Comparison of ENCODE assay signal across 21 mouse cellular contexts in genomic region chr1:126511835-126512445, GRCm38 (mm10).
DNase-seq lines count a peak whose midpoint lies in the region; ATAC-seq and TF ChIP-seq lines count a peak whose summit lies in the region.
"Had no signal": no experiment of that assay in that cellular context is flagged by ENCODE, and none has a peak within 500 bp of the region (broad histone marks: within the 10 kb centered on the region; RNA-seq: fewer than 3 reads in every experiment).

No protein-coding gene starts in this region.

- no peak for TF ChIP-seq CTCF in kidney, postnatal 0 days (IDR thresholded peaks at IDR 0.05; ENCODE audit: low read depth)

- no peak overlapping the region for H3K4me2 ChIP-seq in kidney, embryonic 15.5 days
- no peak overlapping the region for H3K4me2 ChIP-seq in kidney, postnatal 0 days (ENCODE audit: low read length)
- H3K4me2 ChIP-seq: forebrain, embryonic 13.5 days; heart, embryonic 15.5 days; intestine, embryonic 15.5 days; liver, embryonic 11.5 days; lung, embryonic 14.5 days; midbrain, embryonic 15.5 days had no signal

- H3K36me3 ChIP-seq in kidney, embryonic 15.5 days = no peaks in the 10 kb centered on the region
- H3K36me3 ChIP-seq in kidney, postnatal 0 days (ENCODE audit: insufficient read depth, low read length) = no peaks in the 10 kb centered on the region
- H3K36me3 ChIP-seq: heart, embryonic 15.5 days; hindbrain, embryonic 10.5 days; intestine, embryonic 15.5 days; midbrain, embryonic 15.5 days had no signal

- no peak overlapping the region for H3K9ac ChIP-seq in kidney, embryonic 15.5 days
- H3K9ac ChIP-seq in kidney, postnatal 0 days (ENCODE audit: low read depth, low read length) = no peak overlapping the region
- H3K9ac ChIP-seq: forebrain, embryonic 13.5 days; heart, embryonic 15.5 days; intestine, embryonic 15.5 days; lung, embryonic 14.5 days; midbrain, embryonic 15.5 days had no signal

- peak overlapping the region; percentile 83 for H3K27ac ChIP-seq in kidney, embryonic 15.5 days
- H3K27ac ChIP-seq in kidney, postnatal 0 days = peak overlapping the region; percentile 70
- H3K27ac ChIP-seq: forebrain, embryonic 13.5 days; heart, embryonic 15.5 days; hindbrain, embryonic 10.5 days; intestine, embryonic 15.5 days; macrophage; midbrain, embryonic 15.5 days had no signal

- peak; percentile 73 for ATAC-seq in kidney, embryonic 15.5 days (replicated peaks; ENCODE audit: low FRiP score)
- ATAC-seq in kidney, postnatal 0 days (replicated peaks; ENCODE audit: low FRiP score, low read depth) = no peak
- ATAC-seq: activated CD4-positive, CD25-positive, alpha-beta regulatory T cell, adult 4 months; forebrain, embryonic 13.5 days; intestine, embryonic 15.5 days; midbrain, embryonic 15.5 days had no signal

- peaks cover 13% of the 10 kb centered on the region for H3K4me1 ChIP-seq in kidney, embryonic 15.5 days
- 0 out of 2 replicates have a peak, but pooled peaks cover 10% of the 10 kb centered on the region for H3K4me1 ChIP-seq in kidney, postnatal 0 days (replicated peaks; ENCODE audit: insufficient read depth, low read length)
- H3K4me1 ChIP-seq: forebrain, embryonic 13.5 days; heart, embryonic 15.5 days; midbrain, embryonic 15.5 days had no signal

- no peak for DNase-seq in kidney, postnatal 14 days
- DNase-seq in embryo, embryonic 9.5 days (ENCODE audit: extremely low spot score) = peak; percentile 33
- peak; percentile 59 for DNase-seq in kidney, postnatal 0 days (ENCODE audit: low spot score)
- DNase-seq in yolk sac, embryonic 10.5 days (ENCODE audit: low spot score) = peak; percentile 28
- DNase-seq in left cerebral cortex, adult 11 months (ENCODE audit: low spot score) = no peak
- no peak for DNase-seq in right cerebral cortex, postnatal 25 days
- DNase-seq in spleen, postnatal 36 days (ENCODE audit: low spot score in 2 of 2) = no peak
- DNase-seq: adrenal gland, postnatal 36 days; cerebellum, adult 9-11 months; heart, adult 18-20 months; lung, embryonic 14.5 days; thymus, adult 2 months had no signal

- WGBS in kidney, embryonic 15.5 days = 19% methylated on average over 5 of the region's 5 CpGs
- 12% methylated on average over 5 of the region's 5 CpGs for whole genome bisulfite sequencing in kidney, postnatal 0 days

- H3K4me3 ChIP-seq in kidney, embryonic 15.5 days (replicated peaks) = no peak overlapping the region
- H3K4me3 ChIP-seq in kidney, postnatal 0 days (replicated peaks; ENCODE audit: low read depth, low read length) = no peak overlapping the region
- H3K4me3 ChIP-seq: forebrain, embryonic 13.5 days; heart, embryonic 15.5 days; hindbrain, embryonic 10.5 days; intestine, embryonic 15.5 days; midbrain, embryonic 15.5 days had no signal

- no peaks in the 10 kb centered on the region for H3K27me3 ChIP-seq in kidney, embryonic 15.5 days
- H3K27me3 ChIP-seq in kidney, postnatal 0 days (ENCODE audit: insufficient read depth, low read length) = no peaks in the 10 kb centered on the region
- H3K27me3 ChIP-seq: forebrain, embryonic 13.5 days; heart, embryonic 15.5 days; intestine, embryonic 15.5 days; midbrain, embryonic 15.5 days had no signal

- no peaks in the 10 kb centered on the region for H3K9me3 ChIP-seq in kidney, embryonic 15.5 days (replicated peaks)
- H3K9me3 ChIP-seq in kidney, postnatal 0 days (replicated peaks; ENCODE audit: low read length) = no peaks in the 10 kb centered on the region
- H3K9me3 ChIP-seq: forebrain, embryonic 13.5 days; heart, embryonic 15.5 days; hindbrain, embryonic 10.5 days; intestine, embryonic 15.5 days; midbrain, embryonic 15.5 days had no signal

Comparison
In these comparisons a context has a peak if more than half of its experiments do, and no peak if none do; other contexts are left out.
1. DNase-seq: peak in embryo, embryonic 9.5 days (single experiment), kidney, postnatal 0 days (single experiment) and yolk sac, embryonic 10.5 days (single experiment); none in kidney, postnatal 14 days (single experiment), left cerebral cortex, adult 11 months (single experiment), right cerebral cortex, postnatal 25 days (single experiment) and spleen, postnatal 36 days (0 of 2).